Mouse (Mus musculus): ENCODE results near the gene Fem1a. TPM values are rescaled to one million over a fixed set of nuclear protein-coding genes. Genes with fewer than 3 reads are reported as not detected.
A peak's percentile ranks its signal among the peaks of the same experiment; 100 is the strongest.

The Fem1a gene
- 17.9 and 19.3 TPM in 2 replicates for polyA plus RNA-seq (2014; fragmentation: Nextera tagmentation; extraction: Ambion mirVana)

DNA sequence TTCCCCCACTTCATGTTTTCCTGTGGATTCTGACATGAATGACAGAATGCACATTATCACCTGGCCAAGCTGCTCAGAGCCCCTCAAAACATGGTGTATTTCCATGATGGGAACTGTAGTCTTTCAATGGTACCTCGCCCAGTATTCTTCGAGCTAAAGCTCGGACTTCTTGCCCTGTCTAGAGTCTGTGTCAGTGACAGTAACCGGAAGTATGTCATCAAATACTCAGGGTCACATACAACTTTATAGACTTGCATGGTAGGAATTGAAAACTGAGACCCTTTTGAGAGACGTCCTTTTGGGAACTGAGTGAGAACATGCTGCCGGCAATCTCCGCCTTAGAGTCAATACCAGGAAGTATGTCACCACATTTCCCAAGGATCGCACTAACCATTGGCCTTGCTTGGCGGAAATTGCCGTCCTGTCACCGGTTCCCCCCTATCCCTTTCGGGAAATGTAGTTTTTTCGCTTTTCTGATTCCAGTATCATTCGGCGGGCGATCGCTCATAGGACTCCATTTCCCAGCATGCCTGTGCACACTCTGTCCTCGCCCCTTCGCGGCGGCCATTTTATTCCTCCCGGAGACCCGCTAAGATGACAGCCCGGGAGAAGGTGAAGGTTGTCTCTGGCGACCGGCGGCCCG is at the start of gene Fem1a:
Gene Fem1a (plus strand): TSS at position 572 of the 643 bp plus-strand sequence.
- H3K9ac ChIP-seq (ENCODE audit: low read depth, low read length): peak within 1 kb of the TSS; percentile 74
- H3K4me2 ChIP-seq: peak within 1 kb of the TSS; percentile 97
- H3K27me3 ChIP-seq (ENCODE audit: control insufficient read depth, insufficient read depth, low read length): no peaks in the 10 kb centered on the region
- peak within 1 kb of the TSS; percentile 74 for H3K4me3 ChIP-seq (ENCODE audit: low read depth, low read length)
- peak within 1 kb of the TSS; percentile 94 for H3K27ac ChIP-seq (ENCODE audit: low read depth, low read length)
- H3K9me3 ChIP-seq (replicated peaks; ENCODE audit: control insufficient read depth, low read length): no peaks in the 10 kb centered on the region
- ATAC-seq (replicated peaks; ENCODE audit: insufficient number of reproducible peaks, low FRiP score, low TSS enrichment): peak; percentile 89
- H3K36me3 ChIP-seq (ENCODE audit: control insufficient read depth, insufficient read depth, low read length): peaks cover 11% of the 10 kb centered on the region
- WGBS (ENCODE audit: insufficient replicate concordance): under 1% methylated on average over 28 of the region's 28 CpGs
- peaks cover 27% of the 10 kb centered on the region for H3K4me1 ChIP-seq (ENCODE audit: control insufficient read depth, insufficient read depth, low read length)

GRCm38 (mm10) chr17:56206986-56207674 is 49.5 kb upstream of the Fem1a start:
- H3K27ac ChIP-seq (ENCODE audit: low read depth, low read length): no peak overlapping the region
- no peak overlapping the region for H3K4me3 ChIP-seq (ENCODE audit: low read depth, low read length)
- no peak overlapping the region for H3K9ac ChIP-seq (ENCODE audit: low read depth, low read length)
- H3K9me3 ChIP-seq (replicated peaks; ENCODE audit: control insufficient read depth, low read length): no peaks in the 10 kb centered on the region
- no peaks in the 10 kb centered on the region for H3K4me1 ChIP-seq (ENCODE audit: control insufficient read depth, insufficient read depth, low read length)
- WGBS (ENCODE audit: insufficient replicate concordance): 78% methylated on average over 6 of the region's 6 CpGs
- peaks cover 73% of the 10 kb centered on the region for H3K36me3 ChIP-seq (ENCODE audit: control insufficient read depth, insufficient read depth, low read length)
- no peak overlapping the region for H3K4me2 ChIP-seq
- no peak for ATAC-seq (replicated peaks; ENCODE audit: insufficient number of reproducible peaks, low FRiP score, low TSS enrichment)
- no peaks in the 10 kb centered on the region for H3K27me3 ChIP-seq (ENCODE audit: control insufficient read depth, insufficient read depth, low read length)

- no peak overlapping the region for H3K4me3 ChIP-seq (ENCODE audit: low read depth, low read length)
- H3K9ac ChIP-seq (ENCODE audit: low read depth, low read length): no peak overlapping the region
- no peaks in the 10 kb centered on the region; the same call in 1 of the 2 replicates for H3K4me1 ChIP-seq (ENCODE audit: control insufficient read depth, insufficient read depth, low read length)
- H3K4me2 ChIP-seq: no peak overlapping the region
- no peak for ATAC-seq (replicated peaks; ENCODE audit: insufficient number of reproducible peaks, low FRiP score, low TSS enrichment)
- WGBS (ENCODE audit: insufficient replicate concordance): 91% methylated on average over 9 of the region's 9 CpGs
- H3K27ac ChIP-seq (ENCODE audit: low read depth, low read length): no peak overlapping the region
- H3K27me3 ChIP-seq (ENCODE audit: control insufficient read depth, insufficient read depth, low read length): no peaks in the 10 kb centered on the region
- H3K36me3 ChIP-seq (ENCODE audit: control insufficient read depth, insufficient read depth, low read length): peaks cover 64% of the 10 kb centered on the region
- no peaks in the 10 kb centered on the region for H3K9me3 ChIP-seq (replicated peaks; ENCODE audit: control insufficient read depth, low read length)
Observed at GRCm38 (mm10) chr17:56207963-56208530, 48.6 kb upstream of the Fem1a start.

DNA sequence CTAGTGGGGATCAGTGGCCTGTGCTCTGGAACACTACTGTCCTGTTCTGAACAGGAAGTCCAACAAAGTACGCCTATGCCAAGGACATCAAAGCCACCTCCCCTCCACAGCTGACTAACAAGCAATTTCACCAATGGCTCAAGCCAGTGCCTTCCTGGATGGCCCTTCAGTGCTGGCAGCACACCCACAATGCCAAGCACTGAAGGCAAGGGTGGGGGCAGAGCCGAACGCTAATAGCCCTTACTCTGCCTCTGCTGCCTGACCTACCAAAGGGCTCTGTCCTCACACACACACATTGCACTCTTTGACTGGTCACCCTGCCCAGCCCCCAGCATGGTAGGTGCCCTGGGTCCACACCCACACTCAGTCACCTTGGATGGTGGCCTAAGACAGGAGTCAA is 47.8 kb upstream of the Fem1a start:
- no peak overlapping the region for H3K27ac ChIP-seq (ENCODE audit: low read depth, low read length)
- H3K4me1 ChIP-seq (ENCODE audit: control insufficient read depth, insufficient read depth, low read length): no peaks in the 10 kb centered on the region; the same call in 1 of the 2 replicates
- 92% methylated on average over 3 of the region's 3 CpGs for WGBS (ENCODE audit: insufficient replicate concordance)
- no peaks in the 10 kb centered on the region for H3K27me3 ChIP-seq (ENCODE audit: control insufficient read depth, insufficient read depth, low read length)
- H3K9me3 ChIP-seq (replicated peaks; ENCODE audit: control insufficient read depth, low read length): no peaks in the 10 kb centered on the region
- ATAC-seq (replicated peaks; ENCODE audit: insufficient number of reproducible peaks, low FRiP score, low TSS enrichment): no peak
- H3K4me2 ChIP-seq: no peak overlapping the region
- H3K36me3 ChIP-seq (ENCODE audit: control insufficient read depth, insufficient read depth, low read length): peaks cover 60% of the 10 kb centered on the region
- H3K4me3 ChIP-seq (ENCODE audit: low read depth, low read length): no peak overlapping the region
- H3K9ac ChIP-seq (ENCODE audit: low read depth, low read length): no peak overlapping the region

GRCm38 (mm10) chr17:56211090-56211489 is 45.5 kb upstream of the Fem1a start:
- no peak overlapping the region for H3K4me3 ChIP-seq (ENCODE audit: low read depth, low read length)
- H3K27ac ChIP-seq (ENCODE audit: low read depth, low read length): no peak overlapping the region
- H3K9me3 ChIP-seq (replicated peaks; ENCODE audit: control insufficient read depth, low read length): no peaks in the 10 kb centered on the region
- no peaks in the 10 kb centered on the region for H3K27me3 ChIP-seq (ENCODE audit: control insufficient read depth, insufficient read depth, low read length)
- no peaks in the 10 kb centered on the region; the same call in 1 of the 2 replicates for H3K4me1 ChIP-seq (ENCODE audit: control insufficient read depth, insufficient read depth, low read length)
- ATAC-seq (replicated peaks; ENCODE audit: insufficient number of reproducible peaks, low FRiP score, low TSS enrichment): no peak
- H3K9ac ChIP-seq (ENCODE audit: low read depth, low read length): no peak overlapping the region
- peaks cover 42% of the 10 kb centered on the region for H3K36me3 ChIP-seq (ENCODE audit: control insufficient read depth, insufficient read depth, low read length)
- WGBS (ENCODE audit: insufficient replicate concordance): 67% methylated on average over 2 of the region's 2 CpGs
- H3K4me2 ChIP-seq: no peak overlapping the region

DNA sequence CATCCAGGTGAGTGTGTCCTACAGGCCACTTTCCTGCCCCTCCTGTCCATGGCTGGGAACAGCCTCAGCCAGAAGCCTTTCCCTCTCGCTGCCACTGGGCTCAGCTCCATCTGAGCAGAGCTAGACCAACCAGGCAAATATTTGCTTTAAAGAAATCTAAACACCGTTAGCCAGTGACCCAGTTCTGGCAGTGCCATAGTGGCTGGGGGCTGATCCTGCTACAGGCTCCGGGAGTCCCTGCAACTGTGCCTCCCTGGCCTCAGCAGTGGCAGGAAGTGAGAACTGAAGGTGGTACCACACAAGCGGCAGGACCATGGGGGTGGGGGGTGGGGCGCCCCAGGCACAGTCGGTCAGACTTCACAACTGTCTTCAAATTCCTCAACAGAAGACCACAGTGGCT is 43.9 kb upstream of the Fem1a start:
- Histone ChIP-seq H3K4me1 (ENCODE audit: control insufficient read depth, insufficient read depth, low read length) (peaks cover 10% of the 10 kb centered on the region), H3K36me3 (ENCODE audit: control insufficient read depth, insufficient read depth, low read length) (peaks cover 32% of the 10 kb centered on the region), H3K27me3 (ENCODE audit: control insufficient read depth, insufficient read depth, low read length) (no peaks in the 10 kb centered on the region), H3K27ac (ENCODE audit: low read depth, low read length) (no peak overlapping the region), H3K9ac (ENCODE audit: low read depth, low read length) (no peak overlapping the region), H3K4me3 (ENCODE audit: low read depth, low read length) (no peak overlapping the region), H3K4me2 (no peak overlapping the region), H3K9me3 (replicated peaks; ENCODE audit: control insufficient read depth, low read length) (no peaks in the 10 kb centered on the region)
- ATAC-seq (replicated peaks; ENCODE audit: insufficient number of reproducible peaks, low FRiP score, low TSS enrichment): no peak
- 67% methylated on average over 6 of the region's 6 CpGs for whole genome bisulfite sequencing (ENCODE audit: insufficient replicate concordance)

DNA sequence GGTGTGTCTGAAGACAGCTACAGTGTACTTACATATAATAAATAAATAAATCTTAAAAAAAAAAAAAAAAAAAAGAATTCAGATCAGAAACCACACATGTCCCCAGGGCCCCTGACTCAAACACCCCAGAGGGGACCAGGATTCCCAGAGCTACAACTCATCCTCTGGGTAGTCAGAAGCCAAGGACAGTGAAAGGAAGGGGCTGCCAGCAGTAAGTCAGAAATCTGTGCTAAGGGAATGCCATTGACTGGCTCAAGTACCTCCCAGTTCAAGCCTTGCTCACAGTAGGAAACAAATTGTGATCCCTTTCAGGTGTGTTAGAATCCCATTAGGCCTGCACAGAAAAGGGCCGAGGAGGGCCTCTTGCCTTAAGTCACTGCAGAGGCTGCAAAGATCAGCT is 42.4 kb upstream of the Fem1a start:
- 78% methylated on average over 1 of the region's 1 CpGs for WGBS (ENCODE audit: insufficient replicate concordance)
- H3K4me2 ChIP-seq: no peak overlapping the region
- H3K9me3 ChIP-seq (replicated peaks; ENCODE audit: control insufficient read depth, low read length): no peaks in the 10 kb centered on the region
- H3K4me3 ChIP-seq (ENCODE audit: low read depth, low read length): no peak overlapping the region
- H3K4me1 ChIP-seq (ENCODE audit: control insufficient read depth, insufficient read depth, low read length): peaks cover 14% of the 10 kb centered on the region
- H3K9ac ChIP-seq (ENCODE audit: low read depth, low read length): no peak overlapping the region
- ATAC-seq (replicated peaks; ENCODE audit: insufficient number of reproducible peaks, low FRiP score, low TSS enrichment): no peak
- no peak overlapping the region for H3K27ac ChIP-seq (ENCODE audit: low read depth, low read length)
- H3K27me3 ChIP-seq (ENCODE audit: control insufficient read depth, insufficient read depth, low read length): no peaks in the 10 kb centered on the region
- peaks cover 21% of the 10 kb centered on the region for H3K36me3 ChIP-seq (ENCODE audit: control insufficient read depth, insufficient read depth, low read length)

- Histone ChIP-seq H3K4me1 (ENCODE audit: control insufficient read depth, insufficient read depth, low read length) (peaks cover 14% of the 10 kb centered on the region), H3K9me3 (replicated peaks; ENCODE audit: control insufficient read depth, low read length) (no peaks in the 10 kb centered on the region), H3K4me2 (peak overlapping the region; percentile 87), H3K27ac (ENCODE audit: low read depth, low read length) (no peak overlapping the region), H3K36me3 (ENCODE audit: control insufficient read depth, insufficient read depth, low read length) (peaks cover 2% of the 10 kb centered on the region; the same call in 1 of the 2 replicates), H3K27me3 (ENCODE audit: control insufficient read depth, insufficient read depth, low read length) (no peaks in the 10 kb centered on the region), H3K9ac (ENCODE audit: low read depth, low read length) (peak overlapping the region; percentile 94), H3K4me3 (ENCODE audit: low read depth, low read length) (peak overlapping the region; percentile 90)
- ATAC-seq (replicated peaks; ENCODE audit: insufficient number of reproducible peaks, low FRiP score, low TSS enrichment): no peak
- WGBS (ENCODE audit: insufficient replicate concordance): 65% methylated on average over 13 of the region's 13 CpGs
Observed at GRCm38 (mm10) chr17:56217670-56218069, 38.9 kb upstream of the Fem1a start.
